Mouse (Mus musculus) limb, embryonic 13.5 days (tissue): ENCODE results near the gene Pdzrn3. TPM values are rescaled to one million over a fixed set of nuclear protein-coding genes. Genes with fewer than 3 reads are reported as not detected.

Source experiments
- ATAC-seq: fragments of 200-750 bp; cut with Nextera tagmentation; 2 replicates; pipeline ENCODE4 v1.8.0; 2017; ENCODE audit warnings: low read depth, moderate number of reproducible peaks, moderate TSS enrichment; ENCODE audit not compliant: low FRiP score
- H3K27ac ChIP-seq: fragments of 300-500 bp; sonication (generic); 2 replicates; pipeline ENCODE4 v1.5.1; 2015; ENCODE audit warnings: inconsistent platforms, mild to moderate bottlenecking, moderate library complexity
- H3K27me3 ChIP-seq: fragments of 300-500 bp; sonication (generic); 2 replicates; pipeline ENCODE4 v1.6.1; 2015; ENCODE audit warnings: mild to moderate bottlenecking, inconsistent platforms
- H3K36me3 ChIP-seq: fragments of 300-500 bp; sonication (generic); 2 replicates; pipeline ENCODE4 v1.6.1; 2015; ENCODE audit warnings: inconsistent platforms, mild to moderate bottlenecking, moderate library complexity
- H3K4me1 ChIP-seq: fragments of 300-500 bp; sonication (generic); 2 replicates; pipeline ENCODE4 v1.6.1; 2015; ENCODE audit warnings: inconsistent platforms
- H3K4me2 ChIP-seq: fragments of 300-500 bp; sonication (generic); replicated peaks from 2 replicates; pipeline ENCODE4 v1.6.1; 2015; ENCODE audit warnings: inconsistent platforms, mild to moderate bottlenecking, moderate library complexity
- H3K4me3 ChIP-seq: fragments of 300-500 bp; sonication (generic); 2 replicates; pipeline ENCODE4 v1.5.1; 2015; ENCODE audit warnings: moderate library complexity, mild to moderate bottlenecking, inconsistent platforms
- H3K9ac ChIP-seq: fragments of 300-500 bp; sonication (generic); 2 replicates; pipeline ENCODE4 v1.6.1; 2015; ENCODE audit warnings: mild to moderate bottlenecking, inconsistent platforms
- H3K9me3 ChIP-seq: fragments of 300-500 bp; sonication (generic); 2 replicates; pipeline ENCODE4 v1.6.1; 2016; ENCODE audit warnings: inconsistent platforms
- WGBS: fragments of 180-500 bp; shearing (Covaris S2); methylation state at CpG from one replicate; pipeline ENCODE4 v1.1.7; 2015; 5-methylcytosine and 5-hydroxymethylcytosine counted together
- polyA plus RNA-seq: library from polyadenylated mRNA; unstranded; fragments of >200 nt; fragmentation: Nextera tagmentation; extraction: Ambion mirVana; gene quantifications from 2 replicates; pipeline ENCODE4 v1.2.1, GENCODE M21; 2015

Gene Pdzrn3
- polyA plus RNA-seq, 1 experiment from 2014 or later, result 12.9 TPM

- H3K4me1 ChIP-seq, result peaks cover 27% of the 10 kb centered on the region
- 91% methylated on average over 3 of the region's 3 CpGs for WGBS
- H3K9ac ChIP-seq, result no peak overlapping the region
- no peak overlapping the region for H3K4me3 ChIP-seq
- H3K4me2 ChIP-seq, result no peak overlapping the region
- no peak for ATAC-seq
- H3K36me3 ChIP-seq, result no peaks in the 10 kb centered on the region
- H3K27me3 ChIP-seq, result no peaks in the 10 kb centered on the region
- H3K27ac ChIP-seq, result no peak overlapping the region
- H3K9me3 ChIP-seq, result no peaks in the 10 kb centered on the region
These were observed 55.1 kb downstream of the Pdzrn3 start for GRCm38 (mm10) chr6:101322580-101322979.

- H3K27me3 ChIP-seq, result no peaks in the 10 kb centered on the region
- H3K4me2 ChIP-seq, result no peak overlapping the region
- no peaks in the 10 kb centered on the region for H3K9me3 ChIP-seq
- no peak overlapping the region for H3K9ac ChIP-seq
- no peak overlapping the region for H3K27ac ChIP-seq
- H3K36me3 ChIP-seq, result no peaks in the 10 kb centered on the region
- peaks cover 30% of the 10 kb centered on the region for H3K4me1 ChIP-seq
- H3K4me3 ChIP-seq, result no peak overlapping the region
- 77% methylated on average over 3 of the region's 3 CpGs for WGBS
- no peak for ATAC-seq
These were observed 57.3 kb downstream of the Pdzrn3 start for GRCm38 (mm10) chr6:101320386-101320785.

- Histone ChIP-seq H3K4me1 (peaks cover 30% of the 10 kb centered on the region), H3K9me3 (no peaks in the 10 kb centered on the region), H3K9ac (no peak overlapping the region), H3K36me3 (no peaks in the 10 kb centered on the region), H3K4me2 (no peak overlapping the region), H3K27me3 (no peaks in the 10 kb centered on the region), H3K27ac (peak overlapping the region; percentile 74), H3K4me3 (no peak overlapping the region)
- peak; percentile 42; the same call in 1 of the 2 replicates for ATAC-seq
- 29% methylated on average over 7 of the region's 7 CpGs for WGBS
These were observed 58.2 kb downstream of the Pdzrn3 start for GRCm38 (mm10) chr6:101319374-101319967.

- H3K27me3 ChIP-seq, result no peaks in the 10 kb centered on the region
- H3K27ac ChIP-seq, result no peak overlapping the region; the same call in 1 of the 2 replicates
- ATAC-seq, result no peak
- no peaks in the 10 kb centered on the region for H3K36me3 ChIP-seq
- H3K4me1 ChIP-seq, result peaks cover 30% of the 10 kb centered on the region
- no peaks in the 10 kb centered on the region for H3K9me3 ChIP-seq
- no peak overlapping the region for H3K4me2 ChIP-seq
- WGBS, result 23% methylated on average over 6 of the region's 6 CpGs
- H3K9ac ChIP-seq, result no peak overlapping the region
- H3K4me3 ChIP-seq, result no peak overlapping the region
These were observed 59.2 kb downstream of the Pdzrn3 start for GRCm38 (mm10) chr6:101318530-101318929.

GRCm38 (mm10) chr6:101311446-101311845 is 66.3 kb downstream of the Pdzrn3 start:
- H3K4me2 ChIP-seq, result no peak overlapping the region
- H3K9ac ChIP-seq, result no peak overlapping the region
- WGBS, result 49% methylated on average over 6 of the region's 6 CpGs
- no peaks in the 10 kb centered on the region for H3K36me3 ChIP-seq
- peaks cover 58% of the 10 kb centered on the region for H3K4me1 ChIP-seq
- no peaks in the 10 kb centered on the region for H3K27me3 ChIP-seq
- H3K9me3 ChIP-seq, result no peaks in the 10 kb centered on the region
- H3K4me3 ChIP-seq, result no peak overlapping the region
- H3K27ac ChIP-seq, result no peak overlapping the region
- no peak for ATAC-seq

- H3K36me3 ChIP-seq, result no peaks in the 10 kb centered on the region
- WGBS, result 62% methylated on average over 9 of the region's 9 CpGs
- H3K4me1 ChIP-seq, result peaks cover 57% of the 10 kb centered on the region
- no peaks in the 10 kb centered on the region for H3K9me3 ChIP-seq
- H3K4me2 ChIP-seq, result no peak overlapping the region
- no peak overlapping the region for H3K4me3 ChIP-seq
- H3K27ac ChIP-seq, result no peak overlapping the region
- ATAC-seq, result no peak
- H3K9ac ChIP-seq, result no peak overlapping the region
- H3K27me3 ChIP-seq, result no peaks in the 10 kb centered on the region
These were observed 67.2 kb downstream of the Pdzrn3 start for GRCm38 (mm10) chr6:101310491-101310890.

GRCm38 (mm10) chr6:101307964-101308531 is 69.6 kb downstream of the Pdzrn3 start:
- Histone ChIP-seq H3K4me1 (peaks cover 56% of the 10 kb centered on the region), H3K4me3 (no peak overlapping the region), H3K27me3 (no peaks in the 10 kb centered on the region), H3K36me3 (peaks cover 3% of the 10 kb centered on the region; the same call in 1 of the 2 replicates), H3K4me2 (no peak overlapping the region), H3K9me3 (no peaks in the 10 kb centered on the region), H3K9ac (no peak overlapping the region), H3K27ac (no peak overlapping the region)
- 54% methylated on average over 11 of the region's 11 CpGs for WGBS
- no peak for ATAC-seq

GRCm38 (mm10) chr6:101306834-101307233 is 70.9 kb downstream of the Pdzrn3 start:
- Histone ChIP-seq H3K4me3 (no peak overlapping the region), H3K4me1 (peaks cover 56% of the 10 kb centered on the region), H3K4me2 (no peak overlapping the region), H3K9ac (no peak overlapping the region), H3K27me3 (no peaks in the 10 kb centered on the region), H3K36me3 (peaks cover 3% of the 10 kb centered on the region; the same call in 1 of the 2 replicates), H3K9me3 (no peaks in the 10 kb centered on the region), H3K27ac (peak overlapping the region; percentile 39; the same call in 1 of the 2 replicates)
- ATAC-seq, result peak; percentile 49; the same call in 1 of the 2 replicates
- WGBS, result 26% methylated on average over 7 of the region's 7 CpGs

GRCm38 (mm10) chr6:101305543-101305942 is 72.2 kb downstream of the Pdzrn3 start:
- no peak for ATAC-seq
- no peak overlapping the region for H3K4me3 ChIP-seq
- H3K9me3 ChIP-seq, result no peaks in the 10 kb centered on the region
- no peak overlapping the region for H3K4me2 ChIP-seq
- WGBS, result 82% methylated on average over 6 of the region's 6 CpGs
- H3K4me1 ChIP-seq, result peaks cover 46% of the 10 kb centered on the region
- peaks cover 3% of the 10 kb centered on the region; the same call in 1 of the 2 replicates for H3K36me3 ChIP-seq
- no peak overlapping the region for H3K27ac ChIP-seq
- no peak overlapping the region for H3K9ac ChIP-seq
- no peaks in the 10 kb centered on the region for H3K27me3 ChIP-seq

GRCm38 (mm10) chr6:101303959-101304738 is 73.5 kb downstream of the Pdzrn3 start:
- H3K4me3 ChIP-seq, result no peak overlapping the region
- no peak overlapping the region for H3K4me2 ChIP-seq
- WGBS, result 95% methylated on average over 11 of the region's 11 CpGs
- H3K36me3 ChIP-seq, result peaks cover 3% of the 10 kb centered on the region; the same call in 1 of the 2 replicates
- no peak overlapping the region for H3K9ac ChIP-seq
- H3K9me3 ChIP-seq, result no peaks in the 10 kb centered on the region
- ATAC-seq, result no peak
- H3K27ac ChIP-seq, result no peak overlapping the region
- peaks cover 39% of the 10 kb centered on the region for H3K4me1 ChIP-seq
- H3K27me3 ChIP-seq, result no peaks in the 10 kb centered on the region

GRCm38 (mm10) chr6:101303501-101303900 is 74.2 kb downstream of the Pdzrn3 start:
- Histone ChIP-seq H3K4me3 (no peak overlapping the region), H3K9ac (no peak overlapping the region), H3K36me3 (peaks cover 3% of the 10 kb centered on the region; the same call in 1 of the 2 replicates), H3K27ac (no peak overlapping the region), H3K4me2 (no peak overlapping the region), H3K4me1 (peaks cover 35% of the 10 kb centered on the region), H3K9me3 (no peaks in the 10 kb centered on the region), H3K27me3 (no peaks in the 10 kb centered on the region)
- WGBS, result 85% methylated on average over 1 of the region's 1 CpGs
- no peak for ATAC-seq

- ATAC-seq, result no peak
- H3K4me1 ChIP-seq, result peaks cover 28% of the 10 kb centered on the region
- H3K27ac ChIP-seq, result no peak overlapping the region
- H3K4me3 ChIP-seq, result no peak overlapping the region
- 89% methylated on average over 8 of the region's 8 CpGs for WGBS
- no peaks in the 10 kb centered on the region for H3K27me3 ChIP-seq
- peaks cover 3% of the 10 kb centered on the region; the same call in 1 of the 2 replicates for H3K36me3 ChIP-seq
- no peaks in the 10 kb centered on the region for H3K9me3 ChIP-seq
- H3K4me2 ChIP-seq, result no peak overlapping the region
- H3K9ac ChIP-seq, result no peak overlapping the region
These were observed 76.5 kb downstream of the Pdzrn3 start for GRCm38 (mm10) chr6:101301154-101301553.
